Mouse (Mus musculus): ENCODE measurements around the gene Nudt2.

DNA sequence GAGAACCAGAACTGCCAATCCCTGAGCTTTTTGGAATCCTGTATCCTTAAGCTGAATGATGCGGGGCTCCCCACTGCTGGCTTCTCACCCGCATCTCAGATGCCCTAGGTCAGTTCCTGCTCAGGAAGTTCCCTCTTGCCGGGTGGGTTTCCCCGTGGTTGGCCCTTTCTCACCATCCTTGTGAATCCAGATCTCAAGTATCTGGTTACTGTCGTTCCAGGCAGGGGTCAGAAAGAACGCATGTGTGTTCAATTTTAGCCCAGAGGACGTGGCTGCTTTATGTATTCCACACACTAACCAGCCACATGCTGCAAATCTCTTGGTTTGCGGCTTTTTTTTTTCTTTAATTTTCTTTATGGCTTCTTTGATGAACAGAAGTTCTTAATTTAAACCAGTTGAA lies 48.8 kb downstream of the Nudt2 start:
- TF ChIP-seq POLR2A (IDR thresholded peaks at IDR 0.05; ENCODE audit: low read depth, low read length) (no peak), CTCF (IDR thresholded peaks at IDR 0.05; ENCODE audit: extremely low read depth, insufficient read depth, insufficient read length, insufficient replicate concordance) (no peak)

Measured in spleen, adult 2 months (tissue).